Mouse (Mus musculus): Measurements from ENCODE around the gene Pole2. TPM values are rescaled to one million over a fixed set of nuclear protein-coding genes. Genes with fewer than 3 reads are reported as not detected.

The Pole2 gene
- polyA plus RNA-seq (2014; fragmentation: Illumina TruSeq; extraction: RNeasy Lipid Tissue Mini Kit (QIAGEN cat#74804); ENCODE audit: low read depth, low replicate concordance): not detected

DNA sequence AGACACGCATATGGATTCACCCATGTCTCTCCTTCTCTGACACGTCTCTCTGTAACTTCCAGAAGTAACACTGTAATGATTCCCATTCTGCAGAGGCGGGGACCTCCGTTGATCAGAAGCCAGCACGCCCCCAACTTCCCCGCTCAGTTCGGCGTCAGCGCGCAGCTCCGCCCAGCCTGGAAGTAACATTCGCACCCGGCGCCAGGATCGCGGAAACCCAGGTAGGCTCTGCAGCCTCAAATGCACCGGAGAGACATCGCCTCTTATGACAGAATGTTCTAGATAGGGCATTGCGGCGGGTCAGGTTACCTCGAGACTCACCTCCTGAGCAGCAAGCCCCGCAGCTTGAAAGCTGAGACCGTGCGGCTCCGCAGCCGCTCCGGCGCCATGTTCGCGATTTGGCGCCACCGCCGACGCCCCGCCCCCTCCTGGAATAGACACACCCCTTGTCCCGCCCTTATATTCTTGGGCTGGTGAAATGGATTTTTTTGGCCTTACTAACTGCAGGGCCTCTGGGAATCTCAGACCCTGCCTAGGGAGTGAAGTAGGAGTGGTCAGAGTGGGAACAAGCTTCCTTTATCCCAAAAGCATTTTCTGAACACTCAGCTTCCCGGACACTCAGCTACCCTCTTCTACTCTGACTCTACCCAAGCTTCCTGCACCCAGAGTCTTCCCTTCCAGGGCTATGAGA lies at the start of gene Pole2:
Gene Pole2 (minus strand): TSS at position 420 of the 691 bp plus-strand sequence.

DNA sequence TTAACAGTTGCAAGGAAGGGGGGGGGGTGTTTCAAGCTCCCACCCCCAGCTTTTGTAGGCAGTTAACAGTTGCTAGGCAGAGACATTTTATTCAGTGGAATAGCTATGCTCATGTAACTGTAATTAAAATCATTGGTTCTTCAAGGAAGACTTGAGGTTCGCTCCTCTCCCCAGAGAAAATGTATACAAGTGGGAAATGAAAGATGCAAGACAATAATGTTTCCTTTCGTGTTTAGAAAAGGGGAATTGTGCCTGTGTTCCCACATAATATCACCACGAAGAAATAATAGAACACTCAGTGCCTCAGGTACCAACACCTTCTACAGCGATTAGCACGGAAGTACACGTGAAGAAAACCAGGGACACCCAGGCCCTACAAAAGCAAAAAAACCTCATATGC lies 12.9 kb upstream of the Pole2 start, which contains the start of gene Klhdc1:
Gene Klhdc1 (plus strand): TSS at position 301 of the 400 bp plus-strand sequence.

DNA sequence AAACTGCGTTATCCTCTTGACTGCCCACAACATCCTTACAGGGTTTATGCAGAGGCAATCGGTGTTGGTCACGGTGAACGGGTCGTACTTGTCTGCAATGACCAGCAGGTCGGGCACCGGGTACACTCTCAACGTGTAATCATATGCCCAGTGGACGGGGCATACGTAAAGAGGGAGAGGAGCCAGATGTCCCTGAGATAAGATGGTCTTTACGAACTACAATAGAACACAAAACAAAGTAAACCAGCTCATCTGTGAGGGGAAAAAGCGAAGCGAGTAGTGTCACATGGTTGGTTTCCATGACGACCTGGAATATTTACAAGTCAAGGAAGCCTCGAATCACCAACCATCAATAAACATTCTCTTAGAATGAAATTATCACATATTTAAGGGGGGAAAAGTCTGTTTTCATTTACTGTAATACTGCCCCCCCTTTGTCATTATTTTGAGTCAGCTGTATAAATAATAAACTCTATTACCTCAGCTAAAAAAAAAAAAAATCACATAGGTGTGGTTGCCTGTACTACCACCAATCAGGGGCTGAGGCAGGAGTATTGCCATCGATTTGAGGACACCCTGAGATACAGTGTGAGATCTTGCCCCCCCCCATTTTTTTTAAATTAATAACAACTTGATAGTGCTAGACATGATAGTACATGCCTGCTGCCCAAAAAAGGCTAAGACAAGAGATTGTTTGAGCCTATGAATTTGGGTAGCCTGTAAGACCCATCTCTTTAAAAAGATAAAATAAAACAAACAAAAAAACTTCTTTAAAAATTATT lies 23.8 kb downstream of the Pole2 start, which contains the start of gene Gm49384:
Gene Gm49384 (minus strand): TSS at position 216 of the 782 bp plus-strand sequence.

DNA sequence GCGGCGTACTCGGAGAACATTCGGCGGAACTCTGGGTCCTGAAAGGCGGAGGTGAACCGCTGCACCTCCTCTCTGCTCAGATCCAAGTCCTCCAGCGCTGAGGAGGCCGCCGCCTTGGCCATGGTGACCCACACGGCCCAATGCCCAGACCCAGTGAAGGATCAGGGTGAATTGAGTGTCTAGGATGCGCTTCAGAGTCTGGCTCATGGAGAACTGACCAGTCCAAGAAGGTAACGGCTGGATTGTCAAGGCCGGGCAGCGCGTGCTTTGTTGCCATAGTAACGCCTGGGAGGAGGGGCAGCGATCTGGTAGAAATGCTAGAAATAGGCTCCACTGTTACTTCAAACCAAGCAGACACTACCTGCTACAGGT lies 29.8 kb downstream of the Pole2 start, which contains the start of gene Dnaaf2:
Gene Dnaaf2 (minus strand): TSS at position 266 of the 372 bp plus-strand sequence.

DNA sequence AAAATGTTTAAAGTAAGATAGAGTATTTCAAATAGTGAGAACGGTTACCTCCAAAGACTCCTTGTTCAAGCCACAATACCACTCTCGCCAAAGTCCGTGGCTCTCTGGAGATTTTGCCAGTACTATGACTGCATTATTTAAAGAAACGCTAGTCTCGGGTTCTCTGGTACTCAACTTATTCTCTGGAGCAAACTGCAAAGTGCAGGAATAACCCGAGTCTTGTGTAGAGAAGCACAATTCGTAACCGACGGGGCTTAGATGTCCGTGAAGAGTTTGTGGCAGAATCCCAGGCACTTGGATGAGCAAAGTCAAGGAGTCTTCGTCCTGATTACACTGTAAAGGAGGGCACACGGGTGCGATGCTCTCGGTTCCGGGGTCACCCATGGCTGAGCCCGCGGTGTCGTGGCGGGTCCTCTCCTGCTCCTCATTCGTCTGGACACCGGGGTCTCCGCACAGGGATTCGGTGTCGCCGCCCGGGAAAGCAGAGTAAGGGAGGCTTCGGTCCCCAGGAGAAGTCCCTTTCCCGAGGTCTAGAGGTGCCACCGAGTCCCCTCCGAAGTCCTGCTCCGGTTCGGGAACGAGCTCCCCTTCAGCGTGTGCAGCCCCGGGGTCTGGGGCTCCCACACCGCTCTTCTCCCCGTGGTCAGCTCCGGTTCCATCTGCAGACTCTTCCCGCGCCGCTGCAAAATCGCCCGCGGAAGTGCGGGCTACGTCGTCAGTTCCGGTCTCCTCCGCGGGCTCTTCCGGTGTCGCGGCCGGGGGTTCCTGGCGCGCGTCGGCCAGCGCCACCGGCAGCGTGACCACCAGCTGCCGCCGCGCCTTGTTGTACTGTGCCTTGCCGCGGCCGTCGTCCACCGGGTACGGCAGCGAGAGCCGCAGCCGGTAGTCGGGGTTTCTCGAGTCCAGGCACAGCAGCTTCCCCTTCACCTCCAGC lies 31.3 kb downstream of the Pole2 start, which contains the start of gene Gm49383:
Gene Gm49383 (minus strand): TSS at position 661 of the 934 bp plus-strand sequence.

DNA sequence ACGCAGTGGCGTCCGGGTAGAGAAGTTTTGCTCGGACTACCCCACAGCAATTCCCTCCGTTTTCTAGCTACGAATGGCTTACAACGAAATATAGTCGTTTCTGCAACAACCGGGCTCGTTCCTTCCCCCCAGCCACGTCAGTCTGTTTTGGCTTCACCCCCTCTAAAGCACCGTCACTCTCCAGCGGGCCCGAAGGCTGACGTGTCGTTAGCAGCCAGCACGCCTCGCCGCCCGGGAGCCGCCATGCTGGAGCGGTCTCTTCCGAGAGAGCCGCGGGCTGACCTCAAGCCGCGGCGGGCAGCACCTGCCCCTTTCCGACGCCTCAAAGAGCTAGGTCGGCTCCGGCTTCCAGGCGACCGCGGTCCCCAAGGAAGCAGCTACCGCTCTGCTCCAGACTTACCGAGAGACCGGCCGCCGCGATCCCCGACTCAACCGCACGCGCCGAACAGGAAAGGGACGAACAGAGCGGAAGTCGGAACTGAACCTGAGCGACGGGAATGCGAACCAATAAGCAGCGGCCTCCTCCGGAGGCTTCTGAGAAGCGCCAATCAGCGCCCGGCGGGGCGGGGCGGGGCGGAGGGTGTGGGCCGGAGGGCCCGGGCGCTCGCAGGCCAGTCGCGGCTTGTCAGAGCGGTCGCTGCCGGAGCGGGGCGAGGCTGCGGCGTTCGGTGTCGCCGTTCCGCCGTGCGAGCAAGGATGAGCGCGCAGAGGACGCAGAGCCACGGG lies 44.2 kb downstream of the Pole2 start, which contains the start of the genes Rpl36al and Mgat2:
Gene Rpl36al (minus strand): TSS at position 501 of the 726 bp plus-strand sequence.
Gene Mgat2 (plus strand): TSS at position 575 of the 726 bp plus-strand sequence.

DNA sequence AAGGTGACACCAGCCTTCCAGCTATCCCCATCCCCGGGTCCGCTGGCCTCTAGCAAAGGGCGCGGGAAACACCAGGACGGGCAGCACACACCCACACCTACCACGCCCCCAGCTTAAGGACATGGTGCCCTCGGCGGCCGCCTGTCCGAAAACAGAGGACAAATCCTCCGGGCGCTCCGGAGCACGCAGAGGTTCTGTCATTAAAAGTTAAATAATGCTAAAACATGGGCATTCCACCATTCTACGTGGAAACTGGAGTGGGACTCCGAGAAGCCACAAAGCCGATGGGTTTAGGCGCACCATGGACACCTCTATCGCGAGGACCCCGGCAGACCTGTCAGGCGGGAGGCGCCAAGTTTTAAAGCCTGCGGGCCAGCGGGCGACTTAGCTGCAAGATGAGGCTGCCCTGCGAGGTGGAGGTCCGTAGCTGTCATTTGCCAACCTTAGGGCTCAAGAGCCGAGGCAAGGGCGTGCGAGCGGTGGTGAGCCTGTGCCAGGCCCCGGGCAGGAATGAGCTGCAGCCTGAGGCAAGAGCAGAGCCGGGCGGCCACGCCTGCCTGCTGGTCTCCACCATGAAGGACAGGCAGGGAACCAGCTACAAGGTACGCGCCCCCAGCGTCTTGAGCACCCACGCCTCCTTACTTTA lies 59.4 kb downstream of the Pole2 start, which contains the start of gene Lrr1:
Gene Lrr1 (plus strand): TSS at position 354 of the 646 bp plus-strand sequence.

DNA sequence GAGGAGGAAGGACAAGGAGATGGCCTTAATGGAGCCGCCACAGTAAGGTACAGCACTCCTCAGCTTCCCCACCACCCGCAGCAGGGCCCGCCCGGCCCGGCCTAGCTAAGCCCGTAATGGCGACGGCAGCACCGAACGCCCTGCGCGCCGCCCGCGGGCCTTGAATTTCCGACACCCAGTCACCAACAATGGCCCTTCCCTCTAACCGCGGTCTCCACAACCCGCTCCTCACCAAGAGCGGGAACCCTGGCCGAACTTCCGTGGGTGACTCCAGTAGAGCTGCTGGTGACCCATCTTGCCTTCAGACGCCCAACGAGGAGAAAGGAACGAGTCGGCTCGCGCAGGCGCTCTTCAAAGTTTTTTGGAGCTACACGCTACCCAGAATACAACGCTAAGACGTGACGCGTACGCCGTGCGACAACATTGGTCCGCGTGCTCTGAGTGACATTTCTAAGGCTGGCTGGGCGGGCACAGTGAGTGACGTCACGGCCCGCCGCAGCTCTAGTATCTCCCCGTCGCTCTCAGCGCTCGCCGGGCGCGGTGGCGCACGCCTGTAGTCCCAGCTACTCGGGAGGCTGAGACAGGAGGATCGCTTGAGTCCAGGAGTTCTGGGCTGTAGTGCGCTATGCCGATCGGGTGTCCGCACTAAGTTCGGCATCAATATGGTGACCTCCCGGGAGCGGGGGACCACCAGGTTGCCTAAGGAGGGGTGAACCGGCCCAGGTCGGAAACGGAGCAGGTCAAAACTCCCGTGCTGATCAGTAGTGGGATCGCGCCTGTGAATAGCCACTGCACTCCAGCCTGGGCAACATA lies 69.0 kb downstream of the Pole2 start, which contains the start of gene Rps29:
Gene Rps29 (minus strand): TSS at position 422 of the 813 bp plus-strand sequence.

Other genes with a start within 250 kb of the Pole2 start
- 1,988 TPM for gene Rps29, start 69.0 kb downstream of the Pole2 start, polyA plus RNA-seq (2014; fragmentation: Illumina TruSeq; extraction: RNeasy Lipid Tissue Mini Kit (QIAGEN cat#74804); ENCODE audit: low read depth, low replicate concordance)
- gene Lrr1, start 59.4 kb downstream of the Pole2 start, polyA plus RNA-seq (2014; fragmentation: Illumina TruSeq; extraction: RNeasy Lipid Tissue Mini Kit (QIAGEN cat#74804); ENCODE audit: low read depth, low replicate concordance): not detected
- gene Rpl36al, start 44.1 kb downstream of the Pole2 start, polyA plus RNA-seq (2014; fragmentation: Illumina TruSeq; extraction: RNeasy Lipid Tissue Mini Kit (QIAGEN cat#74804); ENCODE audit: low read depth, low replicate concordance): 293 TPM
- 19.7 TPM for gene Mgat2, start 44.0 kb downstream of the Pole2 start, polyA plus RNA-seq (2014; fragmentation: Illumina TruSeq; extraction: RNeasy Lipid Tissue Mini Kit (QIAGEN cat#74804); ENCODE audit: low read depth, low replicate concordance)
- gene Gm49383, start 31.1 kb downstream of the Pole2 start, polyA plus RNA-seq (2014; fragmentation: Illumina TruSeq; extraction: RNeasy Lipid Tissue Mini Kit (QIAGEN cat#74804); ENCODE audit: low read depth, low replicate concordance): 2.6 TPM
- gene Dnaaf2, start 29.8 kb downstream of the Pole2 start, polyA plus RNA-seq (2014; fragmentation: Illumina TruSeq; extraction: RNeasy Lipid Tissue Mini Kit (QIAGEN cat#74804); ENCODE audit: low read depth, low replicate concordance): 0.97 TPM
- gene Gm49384, start 23.9 kb downstream of the Pole2 start, polyA plus RNA-seq (2014; fragmentation: Illumina TruSeq; extraction: RNeasy Lipid Tissue Mini Kit (QIAGEN cat#74804); ENCODE audit: low read depth, low replicate concordance): 2.7 TPM
- 41.6 TPM for gene Klhdc1, start 13.0 kb upstream of the Pole2 start, polyA plus RNA-seq (2014; fragmentation: Illumina TruSeq; extraction: RNeasy Lipid Tissue Mini Kit (QIAGEN cat#74804); ENCODE audit: low read depth, low replicate concordance)
- gene Klhdc2, start 68.5 kb upstream of the Pole2 start, polyA plus RNA-seq (2014; fragmentation: Illumina TruSeq; extraction: RNeasy Lipid Tissue Mini Kit (QIAGEN cat#74804); ENCODE audit: low read depth, low replicate concordance): 112 TPM
- gene Nemf, start 129.0 kb upstream of the Pole2 start, polyA plus RNA-seq (2014; fragmentation: Illumina TruSeq; extraction: RNeasy Lipid Tissue Mini Kit (QIAGEN cat#74804); ENCODE audit: low read depth, low replicate concordance): 22.9 TPM
- 27.4 TPM for gene Arf6, start 144.0 kb upstream of the Pole2 start, polyA plus RNA-seq (2014; fragmentation: Illumina TruSeq; extraction: RNeasy Lipid Tissue Mini Kit (QIAGEN cat#74804); ENCODE audit: low read depth, low replicate concordance)
- gene Gm9887, start 144.3 kb upstream of the Pole2 start, polyA plus RNA-seq (2014; fragmentation: Illumina TruSeq; extraction: RNeasy Lipid Tissue Mini Kit (QIAGEN cat#74804); ENCODE audit: low read depth, low replicate concordance): not detected